Mouse (Mus musculus) neural tube, embryonic 12.5 days (tissue): ENCODE measurements around the gene Olfr119. TPM values are rescaled to one million over a fixed set of nuclear protein-coding genes. Genes with fewer than 3 reads are reported as not detected.
"Not testable (repeated sequence)": the region's sequence is repeated elsewhere in the genome, so short reads cannot be mapped to it uniquely, and the experiment has no call there.

Experiments used
- ATAC-seq: fragments of 200-750 bp; cut with Nextera tagmentation; 2 replicates; pipeline ENCODE4 v1.8.0; 2017; ENCODE audit warnings: low read depth, mild to moderate bottlenecking, moderate TSS enrichment, moderate library complexity; ENCODE audit not compliant: low FRiP score
- H3K27ac ChIP-seq: fragments of 300-500 bp; sonication (generic); 2 replicates; pipeline ENCODE4 v1.5.1; 2016
- H3K27me3 ChIP-seq: fragments of 300-500 bp; sonication (generic); replicated peaks from 2 replicates; pipeline ENCODE4 v1.6.1; 2016; ENCODE audit warnings: mild to moderate bottlenecking
- H3K36me3 ChIP-seq: fragments of 300-500 bp; sonication (generic); 2 replicates; pipeline ENCODE4 v1.6.1; 2016; ENCODE audit warnings: mild to moderate bottlenecking
- H3K4me1 ChIP-seq: fragments of 300-500 bp; sonication (generic); 2 replicates; pipeline ENCODE4 v1.6.1; 2016
- H3K4me2 ChIP-seq: fragments of 300-500 bp; sonication (generic); replicated peaks from 2 replicates; pipeline ENCODE4 v1.6.1; 2016; ENCODE audit warnings: mild to moderate bottlenecking
- H3K4me3 ChIP-seq: fragments of 300-500 bp; sonication (generic); 2 replicates; pipeline ENCODE4 v1.5.1; 2016
- H3K9ac ChIP-seq: fragments of 300-500 bp; sonication (generic); 2 replicates; pipeline ENCODE4 v1.6.1; 2016; ENCODE audit warnings: mild to moderate bottlenecking
- H3K9me3 ChIP-seq: fragments of 300-500 bp; sonication (generic); 2 replicates; pipeline ENCODE4 v1.6.1; 2016; ENCODE audit warnings: mild to moderate bottlenecking
- WGBS: fragments of 180-500 bp; shearing (Covaris S2); methylation state at CpG from one replicate; pipeline ENCODE4 v1.1.7; 2016; 5-methylcytosine and 5-hydroxymethylcytosine counted together
- polyA plus RNA-seq: library from polyadenylated mRNA; unstranded; fragments of >200 nt; fragmentation: Nextera tagmentation; extraction: Ambion mirVana; gene quantifications from 2 replicates; pipeline ENCODE4 v1.2.1, GENCODE M21; 2016

The Olfr119 gene
- polyA plus RNA-seq: not detected in 2 replicates

GRCm38 (mm10) chr17:37696264-37696663 is at the start of gene Olfr119:
Gene Olfr119, plus strand, starts transcription at chr17:37696564.
- not testable (repeated sequence) for H3K4me2 ChIP-seq, H3K9ac ChIP-seq, H3K27me3 ChIP-seq, H3K4me1 ChIP-seq, ATAC-seq, H3K27ac ChIP-seq, H3K4me3 ChIP-seq, H3K36me3 ChIP-seq, H3K9me3 ChIP-seq
- WGBS: 59% methylated on average over 1 of the region's 1 CpGs

- H3K27me3 ChIP-seq: no peaks in the 10 kb centered on the region
These were observed 32.7 kb upstream of the Olfr119 start, which contains the start of gene Olfr117 for GRCm38 (mm10) chr17:37663682-37664081. Gene Olfr117, minus strand, starts transcription at chr17:37663782.

GRCm38 (mm10) chr17:37666688-37667087 is 29.7 kb upstream of the Olfr119 start, which contains the start of gene Olfr118:
Gene Olfr118, plus strand, starts transcription at chr17:37666988.
- H3K27ac ChIP-seq: no peak within 1 kb of the TSS
- H3K9me3 ChIP-seq: no peaks in the 10 kb centered on the region
- no peaks in the 10 kb centered on the region for H3K4me1 ChIP-seq
- H3K9ac ChIP-seq: no peak within 1 kb of the TSS
- ATAC-seq: no peak
- WGBS: 70% methylated on average over 2 of the region's 2 CpGs
- no peak within 1 kb of the TSS for H3K4me3 ChIP-seq
- H3K4me2 ChIP-seq: no peak within 1 kb of the TSS
- H3K36me3 ChIP-seq: no peaks in the 10 kb centered on the region
- no peaks in the 10 kb centered on the region for H3K27me3 ChIP-seq

More at GRCm38 (mm10) chr17:37663682-37664081, 32.7 kb upstream of the Olfr119 start, which contains the start of gene Olfr117:
- no peaks in the 10 kb centered on the region for H3K9me3 ChIP-seq
- no peak for ATAC-seq
- no peaks in the 10 kb centered on the region for H3K4me1 ChIP-seq
- H3K4me2 ChIP-seq: no peak within 1 kb of the TSS
- 71% methylated on average over 1 of the region's 1 CpGs for WGBS
- H3K9ac ChIP-seq: no peak within 1 kb of the TSS
- no peak within 1 kb of the TSS for H3K4me3 ChIP-seq
- no peak within 1 kb of the TSS for H3K27ac ChIP-seq
- no peaks in the 10 kb centered on the region for H3K36me3 ChIP-seq

GRCm38 (mm10) chr17:37721508-37721907 is 25.1 kb downstream of the Olfr119 start, which contains the start of gene Olfr120:
Gene Olfr120, plus strand, starts transcription at chr17:37721808.
- no peak within 1 kb of the TSS for H3K9ac ChIP-seq
- no peaks in the 10 kb centered on the region for H3K4me1 ChIP-seq
- ATAC-seq: no peak
- no peak within 1 kb of the TSS for H3K4me3 ChIP-seq
- no peaks in the 10 kb centered on the region for H3K36me3 ChIP-seq
- WGBS: 73% methylated on average over 1 of the region's 1 CpGs
- H3K27me3 ChIP-seq: no peaks in the 10 kb centered on the region
- H3K9me3 ChIP-seq: peaks cover 3% of the 10 kb centered on the region; the same call in 1 of the 2 replicates
- H3K27ac ChIP-seq: no peak within 1 kb of the TSS
- no peak within 1 kb of the TSS for H3K4me2 ChIP-seq

- no peak overlapping the region for H3K9ac ChIP-seq
- no peaks in the 10 kb centered on the region for H3K4me1 ChIP-seq
- H3K27me3 ChIP-seq: no peaks in the 10 kb centered on the region
- H3K9me3 ChIP-seq: no peaks in the 10 kb centered on the region
- no peaks in the 10 kb centered on the region for H3K36me3 ChIP-seq
- no peak overlapping the region for H3K4me2 ChIP-seq
- H3K27ac ChIP-seq: no peak overlapping the region
- 55% methylated on average over 7 of the region's 7 CpGs for WGBS
- H3K4me3 ChIP-seq: no peak overlapping the region
- ATAC-seq: no peak
These were observed 41.7 kb downstream of the Olfr119 start for GRCm38 (mm10) chr17:37738070-37738469.

Other genes with a start within 250 kb of the Olfr119 start
- gene Olfr109, start 237.6 kb upstream of the Olfr119 start, polyA plus RNA-seq: not detected in 2 replicates
- not detected in 2 replicates for gene H2-M2, start 213.0 kb upstream of the Olfr119 start, polyA plus RNA-seq
- gene Olfr110, start 204.1 kb upstream of the Olfr119 start, polyA plus RNA-seq: not detected in 2 replicates
- not detected in 2 replicates for gene Olfr111, start 188.5 kb upstream of the Olfr119 start, polyA plus RNA-seq
- not detected in 2 replicates for gene Olfr112, start 127.1 kb upstream of the Olfr119 start, polyA plus RNA-seq
- not detected in 2 replicates for gene Olfr113, start 118.9 kb upstream of the Olfr119 start, polyA plus RNA-seq
- not detected in 2 replicates for gene Olfr114, start 103.8 kb upstream of the Olfr119 start, polyA plus RNA-seq
- not detected in 2 replicates for gene Olfr115, start 69.5 kb upstream of the Olfr119 start, polyA plus RNA-seq
- not detected in 2 replicates for gene Olfr116, start 69.4 kb upstream of the Olfr119 start, polyA plus RNA-seq
- gene Olfr117, start 32.8 kb upstream of the Olfr119 start, polyA plus RNA-seq: not detected in 2 replicates
- not detected in 2 replicates for gene Olfr118, start 29.6 kb upstream of the Olfr119 start, polyA plus RNA-seq
- not detected in 2 replicates for gene Olfr120, start 25.2 kb downstream of the Olfr119 start, polyA plus RNA-seq
- not detected in 2 replicates for gene Olfr121, start 52.3 kb downstream of the Olfr119 start, polyA plus RNA-seq
- not detected in 2 replicates for gene Olfr122, start 72.0 kb downstream of the Olfr119 start, polyA plus RNA-seq
- gene Olfr123, start 97.0 kb downstream of the Olfr119 start, polyA plus RNA-seq: not detected in 2 replicates
- not detected in 2 replicates for gene Olfr124, start 103.3 kb downstream of the Olfr119 start, polyA plus RNA-seq
- gene Olfr125, start 136.4 kb downstream of the Olfr119 start, polyA plus RNA-seq: not detected in 2 replicates
- gene Olfr126, start 150.9 kb downstream of the Olfr119 start, polyA plus RNA-seq: not detected in 2 replicates
- gene Olfr127, start 203.9 kb downstream of the Olfr119 start, polyA plus RNA-seq: not detected in 2 replicates
- not detected in 2 replicates for gene Olfr128, start 224.0 kb downstream of the Olfr119 start, polyA plus RNA-seq